Mouse (Mus musculus) bone marrow, adult 2 months (tissue): ENCODE data around the gene A530064D06Rik. TPM values are rescaled to one million over a fixed set of nuclear protein-coding genes. Genes with fewer than 3 reads are reported as not detected.

Source experiments
- H3K27ac ChIP-seq: fragments of 200-500 bp; 2 replicates; pipeline ENCODE4 v1.5.1; 2012; ENCODE audit warnings: low read depth, mild to moderate bottlenecking, control low read depth, inconsistent platforms, low read length; ENCODE audit not compliant: control insufficient read depth, poor library complexity, insufficient read depth
- H3K4me1 ChIP-seq: fragments of 200-500 bp; 2 replicates; pipeline ENCODE4 v1.6.1; 2011; ENCODE audit warnings: low read length; ENCODE audit not compliant: control insufficient read depth, insufficient read depth
- H3K4me3 ChIP-seq: fragments of 200-500 bp; replicated peaks from 2 replicates; pipeline ENCODE3; 2011; ENCODE audit warnings: mild to moderate bottlenecking, low read depth, low read length, control low read depth; ENCODE audit not compliant: control insufficient read depth
- CTCF ChIP-seq: fragments of 200-500 bp; IDR thresholded peaks from 2 replicates; pipeline ENCODE4 v1.5.1; 2011; ENCODE audit warnings: low read length, control low read depth; ENCODE audit not compliant: control insufficient read depth, insufficient read depth
- POLR2A ChIP-seq: fragments of 200-500 bp; IDR thresholded peaks from 2 replicates; pipeline ENCODE4 v1.6.1; 2011; ENCODE audit warnings: low read depth, mild to moderate bottlenecking, control low read depth, low read length, borderline replicate concordance; ENCODE audit not compliant: control insufficient read depth
- WGBS: fragments of 180-500 bp; shearing (Covaris S2); methylation state at CpG from one replicate; pipeline ENCODE4 v1.1.7; 2018; 5-methylcytosine and 5-hydroxymethylcytosine counted together
- polyA plus RNA-seq: library from polyadenylated mRNA; stranded (reverse); fragments of >200 nt; gene quantifications from 2 replicates; pipeline ENCODE4 v1.2.4, GENCODE M21; 2011; ENCODE audit warnings: low replicate concordance; ENCODE audit not compliant: missing spikeins, insufficient read depth, insufficient read length

Gene A530064D06Rik
- polyA plus RNA-seq, 1 experiment: 8.2 TPM

- 12% methylated on average over 21 of the region's 21 CpGs for WGBS
- peak; percentile 98 for TF ChIP-seq CTCF
- TF ChIP-seq POLR2A: no peak
- Histone ChIP-seq H3K4me3 (no peak overlapping the region), H3K4me1 (peaks cover 1% of the 10 kb centered on the region; the same call in 1 of the 2 replicates), H3K27ac (no peak overlapping the region)
These were observed 66.3 kb downstream of the A530064D06Rik start for GRCm38 (mm10) chr17:48100441-48101417.

DNA sequence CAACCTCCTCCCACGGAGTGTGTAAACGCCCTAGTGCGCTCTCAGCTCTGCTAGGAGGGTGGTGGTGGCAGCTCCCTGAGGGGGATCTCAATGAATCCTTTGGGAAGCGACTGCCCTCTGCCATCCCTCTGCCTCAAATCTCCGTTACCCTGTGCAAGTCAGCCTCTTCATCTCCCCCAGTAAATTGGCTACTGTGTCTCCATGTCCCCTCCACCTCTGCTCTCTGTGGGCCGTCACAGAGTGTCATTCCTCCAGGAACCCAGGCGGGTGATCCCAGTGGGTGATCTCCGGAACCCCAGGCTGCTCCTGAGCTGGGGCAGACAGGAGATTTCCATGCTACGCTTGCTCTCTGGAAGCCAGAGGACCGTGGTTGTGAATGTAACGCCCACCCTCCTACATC lies 67.8 kb downstream of the A530064D06Rik start:
- 20% methylated on average over 11 of the region's 11 CpGs for WGBS
- TF ChIP-seq POLR2A (no peak), CTCF (no peak)
- Histone ChIP-seq H3K4me1 (peaks cover 1% of the 10 kb centered on the region; the same call in 1 of the 2 replicates), H3K4me3 (no peak overlapping the region), H3K27ac (no peak overlapping the region)

Other genes starting within 250 kb of the A530064D06Rik start
- 10.2 and 14.6 TPM in 2 replicates for gene Foxp4, start 242.6 kb downstream of the A530064D06Rik start, polyA plus RNA-seq
- gene 1700122O11Rik, start 129.0 kb downstream of the A530064D06Rik start, polyA plus RNA-seq: not detected in 2 replicates
- not detected in 2 replicates for gene 1700067P10Rik, start 78.0 kb downstream of the A530064D06Rik start, polyA plus RNA-seq
- gene 9830107B12Rik, start 21.0 kb downstream of the A530064D06Rik start, polyA plus RNA-seq: 4.3 and 10.2 TPM in 2 replicates
- 3.8 and 11.7 TPM in 2 replicates for gene Trem1, start 65.5 kb upstream of the A530064D06Rik start, polyA plus RNA-seq
- gene Trem3, start 80.5 kb upstream of the A530064D06Rik start, polyA plus RNA-seq: 18.5 and 53.5 TPM in 2 replicates
- 5.4 and 21.2 TPM in 2 replicates for gene Treml4, start 97.0 kb upstream of the A530064D06Rik start, polyA plus RNA-seq
- gene Treml2, start 132.2 kb upstream of the A530064D06Rik start, polyA plus RNA-seq: 56.4 and 152 TPM in 2 replicates
- 14.0 and 32.4 TPM in 2 replicates for gene B430306N03Rik, start 148.9 kb upstream of the A530064D06Rik start, polyA plus RNA-seq
- gene Trem2, start 179.1 kb upstream of the A530064D06Rik start, polyA plus RNA-seq: 4.0 and 6.2 TPM in 2 replicates
- gene Treml1, start 192.6 kb upstream of the A530064D06Rik start, polyA plus RNA-seq: 58.8 and 115 TPM in 2 replicates
- 24.2 and 28.6 TPM in 2 replicates for gene Nfya, start 242.6 kb upstream of the A530064D06Rik start, polyA plus RNA-seq
- gene Oard1, start 242.7 kb upstream of the A530064D06Rik start, polyA plus RNA-seq: 36.6 and 44.1 TPM in 2 replicates